Mouse (Mus musculus) kidney, embryonic 15.5 days (tissue): ENCODE measurements at regions not wholly inside any gene's neighbourhood (a gene's known extent, or its start where the extent isn't known, plus 50 kb on each side); places are given as distances from the start of the nearest gene placed in this dataset.
"Not testable (repeated sequence)": the region's sequence is repeated elsewhere in the genome, so short reads cannot be mapped to it uniquely, and the experiment has no call there.

Experiments
- ATAC-seq: fragments of 200-750 bp; cut with Nextera tagmentation; replicated peaks from 2 replicates; pipeline ENCODE4 v1.8.0; 2017; ENCODE audit warnings: moderate TSS enrichment; ENCODE audit not compliant: low FRiP score
- H3K27ac ChIP-seq: fragments of 300-500 bp; sonication (generic); 2 replicates; pipeline ENCODE4 v1.5.1; 2015; ENCODE audit warnings: mild to moderate bottlenecking, inconsistent platforms
- H3K27me3 ChIP-seq: fragments of 300-500 bp; sonication (generic); 2 replicates; pipeline ENCODE4 v1.6.1; 2015; ENCODE audit warnings: inconsistent platforms
- H3K36me3 ChIP-seq: fragments of 300-500 bp; sonication (generic); 2 replicates; pipeline ENCODE4 v1.6.1; 2015; ENCODE audit warnings: inconsistent platforms
- H3K4me1 ChIP-seq: fragments of 300-500 bp; sonication (generic); 2 replicates; pipeline ENCODE4 v1.6.1; 2015; ENCODE audit warnings: inconsistent platforms
- H3K4me2 ChIP-seq: fragments of 300-500 bp; sonication (generic); 2 replicates; pipeline ENCODE4 v1.6.1; 2015; ENCODE audit warnings: moderate library complexity, mild to moderate bottlenecking, inconsistent platforms
- H3K4me3 ChIP-seq: fragments of 300-500 bp; sonication (generic); replicated peaks from 2 replicates; pipeline ENCODE4 v1.5.1; 2015; ENCODE audit warnings: mild to moderate bottlenecking, inconsistent platforms
- H3K9ac ChIP-seq: fragments of 300-500 bp; sonication (generic); 2 replicates; pipeline ENCODE4 v1.6.1; 2015; ENCODE audit warnings: mild to moderate bottlenecking, inconsistent platforms
- H3K9me3 ChIP-seq: fragments of 300-500 bp; sonication (generic); replicated peaks from 2 replicates; pipeline ENCODE4 v1.6.1; 2016; ENCODE audit warnings: inconsistent platforms
- WGBS: fragments of 180-500 bp; shearing (Covaris S2); methylation state at CpG from one replicate; pipeline ENCODE4 v1.1.7; 2015; ENCODE audit warnings: mixed read lengths; 5-methylcytosine and 5-hydroxymethylcytosine counted together

- no peaks in the 10 kb centered on the region for H3K9me3 ChIP-seq
- no peaks in the 10 kb centered on the region for H3K27me3 ChIP-seq
- H3K27ac ChIP-seq = no peak overlapping the region
- no peaks in the 10 kb centered on the region for H3K36me3 ChIP-seq
- no peak for ATAC-seq
- H3K9ac ChIP-seq = no peak overlapping the region
- H3K4me1 ChIP-seq = no peaks in the 10 kb centered on the region
- no peak overlapping the region for H3K4me2 ChIP-seq
- 28% methylated on average over 7 of the region's 7 CpGs for WGBS
- no peak overlapping the region for H3K4me3 ChIP-seq
Measured at GRCm38 (mm10) chr1:177501288-177501687, 59.1 kb downstream of the Zbtb18 start.

- Histone ChIP-seq H3K4me3 (no peak overlapping the region), H3K27ac (no peak overlapping the region), H3K27me3 (no peaks in the 10 kb centered on the region), H3K36me3 (no peaks in the 10 kb centered on the region), H3K4me2 (no peak overlapping the region), H3K4me1 (no peaks in the 10 kb centered on the region), H3K9ac (no peak overlapping the region), H3K9me3 (no peaks in the 10 kb centered on the region)
- WGBS = 79% methylated on average over 1 of the region's 1 CpGs
- ATAC-seq = no peak
Measured at GRCm38 (mm10) chr1:177503946-177504345, 61.8 kb downstream of the Zbtb18 start.

- H3K9ac ChIP-seq = no peak overlapping the region
- H3K27ac ChIP-seq = no peak overlapping the region
- H3K4me3 ChIP-seq = no peak overlapping the region
- H3K36me3 ChIP-seq = no peaks in the 10 kb centered on the region
- 95% methylated on average over 2 of the region's 2 CpGs for WGBS
- H3K9me3 ChIP-seq = no peaks in the 10 kb centered on the region
- no peaks in the 10 kb centered on the region for H3K27me3 ChIP-seq
- no peaks in the 10 kb centered on the region for H3K4me1 ChIP-seq
- no peak overlapping the region for H3K4me2 ChIP-seq
- no peak for ATAC-seq
Measured at GRCm38 (mm10) chr1:177504743-177505142, 62.6 kb downstream of the Zbtb18 start.

GRCm38 (mm10) chr1:177507398-177507797 lies 65.2 kb downstream of the Zbtb18 start:
- not testable (repeated sequence) for H3K27ac ChIP-seq, H3K4me2 ChIP-seq, H3K27me3 ChIP-seq, H3K4me1 ChIP-seq, ATAC-seq, H3K36me3 ChIP-seq, H3K4me3 ChIP-seq, H3K9ac ChIP-seq, H3K9me3 ChIP-seq
- WGBS = 94% methylated on average over 4 of the region's 4 CpGs

- Histone ChIP-seq H3K9ac (no peak overlapping the region), H3K4me1 (no peaks in the 10 kb centered on the region), H3K4me2 (no peak overlapping the region), H3K4me3 (no peak overlapping the region), H3K9me3 (no peaks in the 10 kb centered on the region), H3K27ac (no peak overlapping the region), H3K27me3 (no peaks in the 10 kb centered on the region), H3K36me3 (no peaks in the 10 kb centered on the region)
- WGBS = 80% methylated on average over 10 of the region's 10 CpGs
- ATAC-seq = no peak
Measured at GRCm38 (mm10) chr1:177509786-177510185, 67.6 kb downstream of the Zbtb18 start.

GRCm38 (mm10) chr1:177512116-177512515 lies 70.0 kb downstream of the Zbtb18 start:
- ATAC-seq = no peak
- Histone ChIP-seq H3K27me3 (no peaks in the 10 kb centered on the region), H3K9me3 (no peaks in the 10 kb centered on the region), H3K4me1 (no peaks in the 10 kb centered on the region), H3K36me3 (no peaks in the 10 kb centered on the region), H3K9ac (no peak overlapping the region), H3K27ac (no peak overlapping the region), H3K4me2 (no peak overlapping the region), H3K4me3 (no peak overlapping the region)
- 92% methylated on average over 2 of the region's 2 CpGs for WGBS

GRCm38 (mm10) chr1:177517934-177518610 lies 75.9 kb downstream of the Zbtb18 start:
- no peak overlapping the region for H3K9ac ChIP-seq
- no peaks in the 10 kb centered on the region for H3K27me3 ChIP-seq
- H3K9me3 ChIP-seq = no peaks in the 10 kb centered on the region
- ATAC-seq = peak; percentile 52; the same call in 1 of the 2 replicates
- no peaks in the 10 kb centered on the region for H3K36me3 ChIP-seq
- H3K27ac ChIP-seq = no peak overlapping the region
- peaks cover 17% of the 10 kb centered on the region for H3K4me1 ChIP-seq
- WGBS = 18% methylated on average over 18 of the region's 18 CpGs
- H3K4me2 ChIP-seq = peak overlapping the region; percentile 17; the same call in 1 of the 2 replicates
- no peak overlapping the region for H3K4me3 ChIP-seq

- no peaks in the 10 kb centered on the region for H3K9me3 ChIP-seq
- 22% methylated on average over 13 of the region's 13 CpGs for WGBS
- H3K27ac ChIP-seq = no peak overlapping the region
- peaks cover 17% of the 10 kb centered on the region for H3K4me1 ChIP-seq
- no peaks in the 10 kb centered on the region for H3K36me3 ChIP-seq
- H3K4me3 ChIP-seq = no peak overlapping the region
- H3K9ac ChIP-seq = no peak overlapping the region
- ATAC-seq = 0 out of 2 replicates have a peak, but pooled peaks have one; percentile 29
- H3K4me2 ChIP-seq = no peak overlapping the region
- no peaks in the 10 kb centered on the region for H3K27me3 ChIP-seq
Measured at GRCm38 (mm10) chr1:177518897-177519513, 76.9 kb downstream of the Zbtb18 start.

GRCm38 (mm10) chr1:177521110-177521509 lies 79.0 kb downstream of the Zbtb18 start:
- H3K36me3 ChIP-seq = no peaks in the 10 kb centered on the region
- 84% methylated on average over 2 of the region's 2 CpGs for WGBS
- ATAC-seq = no peak
- H3K4me1 ChIP-seq = peaks cover 17% of the 10 kb centered on the region
- H3K9me3 ChIP-seq = no peaks in the 10 kb centered on the region
- H3K9ac ChIP-seq = no peak overlapping the region
- H3K4me2 ChIP-seq = no peak overlapping the region
- no peaks in the 10 kb centered on the region for H3K27me3 ChIP-seq
- H3K4me3 ChIP-seq = no peak overlapping the region
- no peak overlapping the region for H3K27ac ChIP-seq

- no peak overlapping the region for H3K4me3 ChIP-seq
- H3K36me3 ChIP-seq = no peaks in the 10 kb centered on the region
- no peak overlapping the region for H3K4me2 ChIP-seq
- no peak overlapping the region for H3K27ac ChIP-seq
- H3K27me3 ChIP-seq = no peaks in the 10 kb centered on the region
- no peaks in the 10 kb centered on the region for H3K9me3 ChIP-seq
- WGBS = 83% methylated on average over 6 of the region's 6 CpGs
- ATAC-seq = no peak
- no peaks in the 10 kb centered on the region for H3K4me1 ChIP-seq
- no peak overlapping the region for H3K9ac ChIP-seq
Measured at GRCm38 (mm10) chr1:177525141-177525540, 83.0 kb downstream of the Zbtb18 start.

- Histone ChIP-seq H3K4me1 (no peaks in the 10 kb centered on the region), H3K9me3 (no peaks in the 10 kb centered on the region), H3K4me3 (no peak overlapping the region), H3K27ac (0 out of 2 replicates have a peak overlapping the region, but pooled peaks have one; percentile 27), H3K27me3 (no peaks in the 10 kb centered on the region), H3K9ac (no peak overlapping the region), H3K4me2 (no peak overlapping the region), H3K36me3 (no peaks in the 10 kb centered on the region)
- 47% methylated on average over 2 of the region's 2 CpGs for WGBS
- peak; percentile 58; the same call in 1 of the 2 replicates for ATAC-seq
Measured at GRCm38 (mm10) chr1:177531791-177532190, 89.6 kb downstream of the Zbtb18 start.

GRCm38 (mm10) chr1:177532656-177533055 lies 90.5 kb downstream of the Zbtb18 start:
- no peaks in the 10 kb centered on the region for H3K36me3 ChIP-seq
- no peak overlapping the region for H3K27ac ChIP-seq
- H3K4me1 ChIP-seq = no peaks in the 10 kb centered on the region
- H3K4me3 ChIP-seq = no peak overlapping the region
- H3K9me3 ChIP-seq = no peaks in the 10 kb centered on the region
- no peak for ATAC-seq
- no peak overlapping the region for H3K9ac ChIP-seq
- 85% methylated on average over 2 of the region's 2 CpGs for WGBS
- no peaks in the 10 kb centered on the region for H3K27me3 ChIP-seq
- H3K4me2 ChIP-seq = no peak overlapping the region
